Mouse (Mus musculus) left cerebral cortex, adult 8-10 months (tissue): ENCODE results near the gene Fmnl1. TPM values are rescaled to one million over a fixed set of nuclear protein-coding genes. Genes with fewer than 3 reads are reported as not detected.

ENCODE experiments used
- DNase-seq, 2 experiments: peaks; one replicate each; pipeline ENCODE4 v3.0.0; 2022; ENCODE audit warnings: low spot score in 2 of 2
- total RNA-seq, 4 experiments: library from RNA; stranded (reverse); gene quantifications; 2 replicates each; pipeline ENCODE4 v1.2.4; 2022

Fmnl1 gene
- total RNA-seq, 4 experiments from 2014 or later, result 81.7 to 115 (median 108) TPM

DNA sequence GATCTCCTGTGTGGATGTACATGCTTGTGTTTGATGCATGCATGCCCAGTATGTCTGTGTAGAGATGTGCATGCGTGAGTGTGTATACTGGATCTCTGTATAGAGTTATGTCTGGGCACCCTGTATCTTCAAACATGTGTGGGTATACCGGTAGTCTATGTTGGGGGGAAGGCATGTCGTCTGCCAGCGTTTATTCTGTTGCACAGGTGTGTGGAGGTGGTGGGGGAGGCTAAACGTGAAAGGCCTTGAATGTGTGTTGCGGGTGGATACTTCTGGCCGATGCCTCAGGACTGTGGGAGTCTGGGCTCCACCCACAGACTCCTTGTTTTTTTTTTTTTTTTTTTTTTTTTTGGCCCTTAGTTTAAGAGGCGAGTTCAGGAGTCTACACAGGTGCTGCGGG lies 10.4 kb downstream of the Fmnl1 start:
- DNase-seq, result no peak

DNA sequence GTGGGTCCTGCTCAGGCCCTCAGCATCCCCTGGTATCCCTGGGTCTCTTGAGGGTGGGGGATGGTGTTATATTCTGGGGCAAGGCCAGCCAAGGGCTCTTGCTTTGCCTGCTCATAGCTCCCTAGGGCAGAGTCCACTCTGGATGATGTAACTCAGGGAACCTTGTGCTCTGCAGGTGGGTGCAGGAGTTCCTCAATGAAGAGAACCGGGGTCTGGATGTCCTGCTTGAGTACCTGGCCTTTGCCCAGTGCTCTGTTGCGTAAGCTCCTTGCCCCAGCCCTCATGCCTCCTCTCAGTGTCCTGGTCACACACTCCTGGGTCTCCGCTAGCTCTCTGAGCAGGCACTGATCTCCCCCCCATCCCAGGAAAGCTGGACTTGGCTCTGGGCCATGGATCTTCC lies 11.0 kb downstream of the Fmnl1 start:
- no peak for DNase-seq

DNA sequence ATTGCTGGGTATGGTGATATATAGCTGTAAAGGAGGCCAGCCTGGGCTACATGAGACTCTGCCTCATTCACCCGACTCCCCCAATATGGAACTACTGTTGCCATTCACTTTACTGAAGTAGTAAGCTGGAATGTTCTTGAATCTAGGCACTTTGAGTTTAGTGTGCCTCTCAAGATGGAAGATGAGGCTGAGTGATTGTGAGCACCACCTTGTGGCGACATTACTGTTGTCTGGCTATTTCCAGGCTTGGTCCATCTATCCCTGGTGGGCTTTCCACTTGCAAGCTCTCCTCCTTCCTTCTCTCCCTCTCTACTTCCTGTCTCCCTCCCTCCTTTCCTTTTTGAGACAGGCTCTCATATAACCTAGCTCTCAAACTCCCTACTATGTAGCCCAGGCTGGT lies 14.0 kb downstream of the Fmnl1 start:
- no peak for DNase-seq

DNA sequence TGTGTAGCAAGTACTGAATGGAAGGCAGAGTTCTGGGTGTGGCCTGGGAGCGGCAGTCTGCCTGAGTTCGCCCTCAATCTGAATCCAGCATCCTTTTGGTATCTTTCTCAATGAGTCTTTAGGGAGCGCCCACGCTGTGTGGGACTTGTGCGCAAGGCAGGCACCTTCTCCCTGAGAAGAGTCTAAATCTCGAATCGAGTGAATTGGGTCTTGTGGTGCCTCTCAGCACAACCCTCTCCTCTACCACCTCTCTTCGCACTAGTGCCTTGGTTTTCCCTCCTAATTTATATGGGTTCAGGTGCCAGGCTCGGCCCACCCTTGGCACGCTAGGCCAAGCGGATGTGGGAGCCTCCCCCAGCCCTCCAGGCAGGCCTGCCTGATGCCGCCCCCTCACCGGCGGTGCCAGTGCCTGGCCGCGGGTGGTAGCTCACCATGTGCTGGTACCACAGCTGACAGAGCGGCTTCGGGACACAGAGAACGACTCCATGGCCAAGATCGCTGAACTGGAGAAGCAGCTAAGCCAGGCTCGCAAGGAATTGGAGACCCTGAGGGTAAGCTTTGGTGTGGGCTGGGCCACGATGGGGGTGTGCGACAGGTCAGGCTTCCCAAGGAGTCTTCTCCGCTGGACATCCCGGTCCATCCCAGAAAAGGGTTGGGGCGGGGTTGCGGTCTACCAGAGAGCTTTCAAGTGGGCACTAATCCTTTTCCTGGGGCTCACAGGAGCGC lies 21.5 kb downstream of the Fmnl1 start:
- DNase-seq, result peak; percentile 61 to 83

DNA sequence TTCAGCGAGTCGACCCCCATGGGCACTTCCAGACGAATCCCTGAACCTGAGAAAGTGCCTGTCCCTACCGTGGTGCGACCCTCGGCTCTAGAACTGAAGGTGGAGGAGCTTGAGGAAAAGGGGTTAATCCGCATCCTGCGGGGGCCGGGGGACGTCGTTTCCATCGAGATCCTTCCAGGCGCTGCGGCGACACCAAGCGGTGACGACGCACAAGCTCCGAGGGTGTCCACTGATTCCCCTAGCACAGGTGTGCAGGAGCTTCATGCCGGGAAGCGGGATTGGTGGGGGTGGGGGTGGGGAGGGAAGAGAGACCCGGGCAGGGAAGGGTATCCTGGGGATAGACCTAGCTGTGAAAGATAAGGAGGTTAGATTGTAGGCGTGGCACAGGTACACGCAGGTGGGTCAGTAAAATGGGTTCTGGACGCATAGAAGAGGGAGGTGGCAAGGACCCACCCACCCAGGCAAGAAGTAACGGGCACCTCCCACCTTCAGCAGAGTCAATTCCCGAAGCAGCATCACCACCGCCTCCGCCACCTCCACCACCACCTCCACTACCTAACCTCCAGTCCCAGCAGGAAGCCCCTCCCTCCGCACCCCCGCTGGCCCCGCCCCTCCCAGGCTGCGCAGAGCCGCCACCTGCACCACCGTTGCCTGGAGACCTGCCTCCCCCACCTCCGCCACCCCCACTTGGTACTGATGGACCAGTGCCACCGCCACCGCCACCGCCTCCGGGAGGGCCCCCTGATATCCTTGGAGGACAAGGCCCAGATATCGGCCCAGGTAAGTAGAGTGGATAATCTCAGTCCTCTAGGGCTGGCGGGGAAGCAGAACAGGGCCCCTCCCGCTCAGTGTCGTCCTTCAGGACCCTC lies 22.3 kb downstream of the Fmnl1 start:
- peak; percentile 43 to 78 for DNase-seq

DNA sequence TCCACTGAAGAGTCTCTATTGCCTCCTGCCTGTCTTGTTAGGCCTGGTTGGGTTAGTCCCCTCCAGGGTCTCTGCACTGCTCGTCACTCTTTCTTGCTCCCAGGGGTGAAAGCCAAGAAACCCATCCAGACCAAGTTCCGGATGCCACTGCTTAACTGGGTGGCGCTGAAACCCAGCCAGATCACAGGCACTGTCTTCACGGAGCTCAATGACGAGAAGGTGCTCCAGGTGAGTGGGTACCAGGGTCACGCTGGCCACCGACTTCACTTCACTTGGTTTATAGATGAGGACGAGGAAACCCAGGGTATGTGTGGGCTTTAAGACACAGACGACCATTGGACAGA lies 22.9 kb downstream of the Fmnl1 start:
- DNase-seq, result peak in 1 of 2 experiments; percentile 43

DNA sequence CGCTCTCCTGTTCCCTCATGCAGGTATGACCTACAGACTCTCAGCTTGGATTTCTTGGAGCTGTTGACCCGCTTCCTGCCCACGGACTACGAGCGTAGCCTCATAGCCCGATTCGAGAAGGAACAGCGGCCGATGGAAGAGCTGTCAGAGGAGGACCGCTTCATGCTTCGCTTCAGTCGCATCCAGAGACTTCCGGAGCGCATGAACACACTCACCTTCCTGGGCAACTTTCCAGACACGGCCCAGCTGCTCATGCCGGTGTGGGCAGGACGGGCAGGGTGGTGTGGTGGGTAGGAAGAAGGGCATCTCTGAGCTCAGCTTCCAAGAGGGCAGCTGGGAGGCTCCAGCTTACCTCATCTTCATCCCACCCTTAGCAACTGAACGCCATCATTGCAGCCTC lies 24.3 kb downstream of the Fmnl1 start:
- no peak for DNase-seq

DNA sequence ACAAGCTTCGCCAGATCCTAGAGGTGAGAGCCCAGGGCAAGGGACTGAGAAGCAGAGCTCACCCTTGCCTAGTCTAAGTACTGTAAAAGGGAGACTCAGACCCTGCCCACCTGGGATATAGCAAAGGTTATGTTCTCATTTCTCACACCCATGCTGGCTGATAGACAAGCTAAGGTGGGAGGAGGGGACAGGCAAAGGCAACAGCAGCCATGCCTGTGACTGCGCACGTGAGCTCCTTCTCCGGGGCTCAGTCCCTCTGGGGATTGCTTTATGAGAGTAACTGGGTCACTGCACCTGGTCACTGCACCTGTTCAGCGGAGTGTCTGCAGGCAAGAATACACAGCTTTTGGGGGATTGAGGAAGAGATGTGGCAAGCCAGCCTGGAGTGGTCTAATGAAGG lies 24.7 kb downstream of the Fmnl1 start:
- DNase-seq, result no peak

DNA sequence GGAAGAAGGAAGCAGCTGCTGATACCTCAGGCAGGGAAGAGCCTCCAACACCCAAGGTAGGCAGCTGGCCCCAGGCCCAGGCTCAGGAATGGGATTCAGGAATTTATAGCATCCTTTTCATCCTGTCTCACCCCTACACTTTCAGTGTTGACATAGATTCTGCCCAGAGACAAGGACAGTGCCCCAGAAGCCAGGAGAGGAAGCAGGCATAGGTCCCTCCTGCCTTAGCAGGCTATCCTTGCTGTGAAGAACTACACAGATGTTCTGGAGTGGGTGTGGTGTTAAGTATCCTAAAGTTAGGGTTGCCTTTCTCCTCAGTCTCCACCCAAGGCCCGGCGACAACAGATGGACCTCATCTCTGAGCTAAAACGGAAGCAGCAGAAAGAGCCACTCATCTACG lies 26.4 kb downstream of the Fmnl1 start:
- DNase-seq, result peak in 1 of 2 experiments; percentile 78

DNA sequence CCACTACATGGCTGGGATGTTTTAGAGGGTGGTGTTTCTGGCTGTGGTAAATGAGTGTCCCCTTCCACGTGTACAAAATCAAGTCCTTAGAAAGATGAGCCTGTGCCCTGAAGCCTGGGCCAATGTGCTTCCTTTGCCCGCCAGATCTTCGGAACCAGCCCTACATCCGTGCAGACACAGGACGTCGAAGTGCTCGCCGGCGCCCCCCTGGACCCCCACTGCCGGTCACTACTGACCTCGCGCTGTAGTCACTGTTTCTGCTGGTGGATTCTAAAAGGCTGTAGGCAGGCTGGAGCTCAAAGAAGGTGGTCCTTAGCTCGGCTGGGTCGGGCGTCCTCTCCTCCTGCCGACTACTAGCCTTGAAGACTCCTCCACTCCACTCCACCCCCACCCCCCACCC lies 27.4 kb downstream of the Fmnl1 start:
- no peak for DNase-seq

DNA sequence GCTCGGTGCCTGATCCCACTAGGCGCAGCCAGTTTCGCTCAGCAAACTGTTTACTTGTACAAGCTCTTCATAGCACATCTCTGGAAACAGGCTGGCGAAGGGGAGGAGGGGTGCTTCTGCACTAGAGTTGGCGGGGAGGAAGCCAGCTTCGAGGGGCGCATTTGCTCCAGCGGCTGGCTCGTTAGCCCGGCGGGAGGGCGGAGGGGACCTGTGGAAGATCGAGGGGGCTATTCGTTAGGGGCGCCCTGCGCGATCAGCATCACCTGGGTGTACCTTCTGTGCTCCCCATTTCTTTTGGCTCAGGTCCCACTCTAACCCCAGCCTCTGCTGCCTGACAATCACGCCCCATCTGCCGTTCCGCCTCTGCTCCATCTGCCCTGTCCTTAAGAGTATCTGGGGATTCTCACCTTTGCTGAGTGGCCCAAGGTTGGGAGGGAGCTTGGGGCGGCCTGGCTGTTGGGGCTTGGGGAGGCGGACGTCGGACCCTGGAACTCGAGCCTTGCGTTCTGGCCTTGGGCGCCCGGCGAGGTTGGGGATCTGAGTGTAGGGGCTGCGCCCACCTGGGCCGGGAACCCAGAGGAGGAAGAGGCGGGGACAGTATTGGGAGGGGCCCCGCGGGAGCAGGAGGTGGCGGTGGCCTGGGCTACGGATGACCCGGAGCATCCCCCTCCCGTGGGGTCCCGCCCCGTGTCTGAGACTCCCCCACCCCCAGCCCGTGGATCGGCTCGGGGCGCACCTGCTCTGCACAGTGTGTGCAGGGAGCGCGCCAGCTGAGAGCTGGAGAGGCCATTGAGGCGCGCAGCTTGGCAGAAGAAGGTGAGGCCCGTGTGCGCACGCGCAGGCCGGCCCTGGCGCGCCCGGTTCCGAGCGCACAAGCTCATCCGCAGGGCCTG lies 28.2 kb downstream of the Fmnl1 start:
- peak; percentile 78 to 88 for DNase-seq

DNA sequence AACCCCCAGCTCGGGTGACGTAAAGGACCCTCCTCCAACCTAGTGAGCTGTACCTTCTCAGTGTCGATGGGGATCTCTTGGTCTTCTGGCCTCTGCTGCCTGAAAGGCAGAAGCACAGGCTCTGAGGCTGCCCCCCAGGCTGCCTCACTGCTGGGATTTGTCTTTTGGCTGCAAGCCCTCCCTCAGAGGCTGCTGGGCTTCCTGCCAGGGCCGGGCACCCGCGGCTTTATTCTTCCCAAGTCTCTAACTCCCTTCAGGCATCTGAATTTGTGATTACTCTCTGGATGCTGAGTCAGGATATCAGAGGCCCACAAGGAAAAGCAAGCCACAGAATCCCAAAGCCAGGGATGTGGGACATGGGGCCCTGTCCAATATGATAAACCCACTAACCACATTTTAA lies 30.8 kb downstream of the Fmnl1 start:
- DNase-seq, result peak in 1 of 2 experiments; percentile 80

DNA sequence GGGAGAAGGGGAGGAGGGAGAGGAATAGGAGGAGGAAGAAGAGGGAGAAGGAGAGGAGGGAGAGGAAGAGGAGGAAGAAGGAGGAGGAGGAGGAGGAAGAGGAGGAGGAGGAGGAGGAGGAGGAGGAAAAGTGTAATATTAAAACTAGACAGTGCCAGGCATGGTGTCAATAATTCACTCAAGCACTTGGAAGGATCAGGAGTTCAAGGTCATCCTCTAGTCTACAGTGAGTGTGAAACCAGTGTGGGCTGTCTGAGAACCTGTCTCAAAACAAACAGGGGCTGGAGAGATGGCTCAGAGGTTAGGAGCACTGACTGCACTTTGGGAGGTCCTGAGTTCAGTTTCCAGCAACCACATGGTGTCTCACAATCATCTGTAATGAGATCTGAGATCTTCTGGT lies 31.5 kb downstream of the Fmnl1 start:
- DNase-seq, result no peak

DNA sequence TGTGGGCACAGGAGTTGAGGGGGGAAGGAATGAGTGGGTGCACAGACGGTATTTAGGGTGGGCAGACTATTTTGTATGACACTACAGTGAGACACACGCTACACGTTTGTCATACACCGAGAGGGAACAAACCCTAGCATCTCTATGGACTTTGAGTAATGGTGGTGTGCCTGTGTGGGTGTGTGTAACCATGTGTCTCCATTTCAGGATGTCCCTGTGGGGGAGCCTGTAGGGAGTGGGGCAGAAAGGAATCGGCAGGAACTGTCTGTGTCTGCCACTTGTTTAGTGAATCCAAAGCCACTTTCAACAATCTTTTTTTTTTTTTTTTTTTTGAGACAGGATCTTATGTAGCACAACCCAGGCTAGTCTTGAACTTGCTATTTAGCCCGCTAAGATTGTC lies 35.3 kb downstream of the Fmnl1 start:
- DNase-seq, result peak in 1 of 2 experiments; percentile 45

DNA sequence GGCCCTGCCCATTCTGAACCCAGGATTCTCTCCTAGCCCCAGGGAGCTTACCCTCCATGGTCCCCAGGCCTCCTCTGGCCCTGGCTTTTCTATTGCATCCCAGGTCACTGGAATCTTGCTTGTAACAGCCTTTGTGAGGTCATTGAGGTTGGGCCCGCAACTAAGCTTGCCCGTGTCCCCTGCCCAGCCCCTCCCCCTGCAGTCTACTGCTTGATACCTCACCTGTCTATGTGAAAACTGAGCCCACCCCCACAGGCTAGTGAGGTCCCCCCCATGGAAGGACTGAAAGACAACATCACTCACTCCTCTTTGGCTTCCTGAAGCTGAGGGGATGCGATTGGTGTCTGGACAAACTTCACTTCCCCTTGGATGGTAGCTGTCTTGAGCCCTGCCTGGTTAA lies 37.6 kb downstream of the Fmnl1 start, which contains the start of gene 1700023F06Rik:
Gene 1700023F06Rik, minus strand, starts transcription at position 101 of the 400 bp plus-strand sequence.
- no peak for DNase-seq

DNA sequence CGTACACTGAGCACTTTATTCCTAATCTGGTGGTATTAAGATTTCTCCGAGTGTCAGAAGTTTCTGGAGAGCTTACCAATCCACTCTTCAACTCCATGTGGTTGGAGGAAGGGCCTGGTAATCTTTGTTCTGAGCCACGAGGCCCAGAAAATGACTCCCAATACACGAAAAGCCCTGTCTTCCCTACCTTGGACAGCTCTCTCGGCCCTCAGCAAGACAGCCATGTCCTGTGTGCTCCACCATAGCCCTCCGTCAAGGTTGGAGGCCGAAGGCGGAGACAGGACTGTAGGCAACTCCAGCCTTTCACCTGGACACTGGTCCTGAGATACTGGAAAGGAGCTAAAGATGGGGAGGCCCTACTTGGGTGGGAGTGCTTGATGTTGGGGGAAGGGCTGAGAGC lies 39.4 kb downstream of the Fmnl1 start:
- DNase-seq, result no peak

DNA sequence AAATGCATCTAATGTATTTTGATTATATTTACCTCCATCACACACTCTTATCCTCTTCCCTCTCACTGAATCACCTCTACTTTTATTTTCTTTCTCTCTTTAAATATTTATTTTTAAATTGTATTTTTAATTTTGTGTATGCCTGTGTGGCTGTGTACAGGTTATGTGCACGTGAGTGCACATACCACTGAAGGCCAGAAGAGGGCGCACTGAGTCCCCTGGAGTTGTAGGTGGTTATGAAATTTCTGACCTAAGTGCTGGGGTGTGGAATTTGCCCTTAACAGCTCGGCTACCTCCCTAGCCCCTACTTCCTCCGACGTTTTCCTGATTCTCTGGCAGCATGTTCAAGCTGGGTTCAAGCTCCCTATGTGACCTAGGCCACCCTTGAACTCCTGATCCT lies 42.8 kb downstream of the Fmnl1 start:
- DNase-seq, result no peak

DNA sequence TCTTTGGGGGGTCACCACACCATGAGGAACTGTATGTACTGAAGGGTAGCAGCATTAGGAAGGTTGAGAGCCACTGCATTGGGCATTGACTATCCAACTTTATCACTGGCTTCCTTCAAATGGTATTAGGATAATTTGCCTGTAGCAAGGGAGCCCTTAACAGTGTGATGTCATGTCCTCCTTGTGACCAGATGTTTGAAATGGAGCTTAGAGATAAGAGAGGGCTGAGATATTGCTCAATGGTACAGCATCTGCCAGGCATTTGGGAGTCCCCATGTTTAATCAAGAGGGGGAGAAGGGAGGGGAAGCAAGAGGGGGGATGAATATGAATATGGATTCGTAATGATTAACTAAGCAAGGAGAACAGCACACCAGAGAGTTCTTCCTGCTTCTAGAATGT lies 44.4 kb downstream of the Fmnl1 start:
- no peak for DNase-seq

DNA sequence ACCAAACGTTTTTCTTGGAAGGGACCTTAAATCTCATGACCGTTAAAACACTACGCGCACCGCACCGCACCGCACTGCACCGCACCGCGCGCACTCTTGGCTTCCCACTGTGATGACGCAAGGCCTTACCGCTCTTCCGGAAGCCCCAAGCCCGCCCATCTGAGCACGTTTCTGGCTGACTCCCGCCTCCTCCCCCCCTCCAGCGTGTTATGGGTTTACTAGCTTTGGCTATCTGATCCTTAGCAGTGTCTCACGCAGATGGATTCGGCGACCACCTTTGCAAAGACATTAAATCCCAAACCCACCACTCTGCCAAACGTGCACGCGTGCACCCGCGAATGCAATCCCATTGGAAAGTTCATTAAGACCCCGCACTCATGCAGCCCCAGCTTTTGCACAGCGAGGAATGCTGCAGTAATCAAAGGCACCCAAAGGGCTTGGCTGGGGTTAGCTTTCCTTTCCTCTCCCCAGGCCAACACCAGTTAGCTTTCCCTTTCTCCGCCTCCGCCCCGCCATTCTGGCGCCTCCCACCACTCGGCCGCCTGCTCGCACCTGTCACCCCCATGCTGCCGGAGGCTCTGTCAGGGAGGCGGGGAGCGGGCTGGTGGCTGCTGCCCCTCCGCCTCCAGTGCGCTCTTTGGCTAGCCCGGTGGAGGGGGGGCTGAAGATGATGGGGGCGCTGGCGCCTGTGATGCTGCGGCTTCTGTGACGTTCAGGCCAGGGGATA lies 47.0 kb downstream of the Fmnl1 start, which contains the start of gene Spata32:
Gene Spata32, minus strand, starts transcription at position 643 of the 727 bp plus-strand sequence.
- peak; percentile 44 to 67 for DNase-seq

DNA sequence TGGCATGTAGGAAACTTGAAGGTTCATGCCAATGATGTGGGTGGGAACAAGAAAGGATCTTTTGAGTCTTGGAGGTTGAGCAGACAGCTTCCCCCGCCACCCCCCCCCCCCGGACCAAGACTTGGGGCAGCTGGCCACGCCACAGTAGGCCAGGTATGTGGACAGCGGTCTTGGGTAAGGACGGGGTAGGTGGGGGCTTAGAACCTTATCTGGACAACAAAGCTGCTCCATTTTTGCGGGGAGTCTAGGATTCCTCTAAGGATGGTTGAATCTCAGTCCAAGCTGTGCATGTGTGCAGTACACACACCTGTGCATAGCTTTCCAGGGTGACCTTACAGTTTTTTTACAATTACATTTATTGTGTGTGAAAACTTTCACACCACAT lies 47.6 kb downstream of the Fmnl1 start:
- DNase-seq, result no peak

DNA sequence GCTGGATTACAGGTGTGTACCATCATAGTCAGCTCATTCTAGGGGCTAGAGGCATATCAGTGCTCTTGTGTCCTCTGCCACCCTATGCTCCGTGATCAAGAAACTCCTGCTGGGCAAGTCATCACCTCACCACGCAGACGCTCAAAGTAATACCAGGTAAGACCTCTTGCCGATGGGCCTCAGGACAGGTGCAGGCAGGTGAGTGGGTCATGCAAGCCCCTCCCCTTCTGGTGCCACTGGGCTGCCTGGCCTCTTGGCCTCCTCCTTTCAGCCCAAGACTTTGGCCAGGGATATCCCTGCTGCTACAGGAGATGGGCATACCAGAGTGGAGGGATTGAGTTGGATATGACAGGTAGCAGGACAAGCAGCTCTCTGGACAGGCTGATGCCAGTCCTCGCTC lies 48.4 kb downstream of the Fmnl1 start:
- DNase-seq, result no peak
